Mouse (Mus musculus): ENCODE measurements around the gene Mief2. TPM values are rescaled to one million over a fixed set of nuclear protein-coding genes. Genes with fewer than 3 reads are reported as not detected.

The Mief2 gene
- polyA plus RNA-seq (2014; fragmentation: Illumina TruSeq; extraction: RNeasy Lipid Tissue Mini Kit (QIAGEN cat#74804); ENCODE audit: low read depth, low replicate concordance) = 0.49 TPM

GRCm38 (mm10) chr11:60728260-60728761, at the start of gene Mief2:
Mief2 (plus strand) TSS chr11:60728398.

GRCm38 (mm10) chr11:60699524-60700075, 28.6 kb upstream of the Mief2 start, which contains the start of gene Llgl1:
Llgl1 (plus strand) TSS chr11:60699723.

GRCm38 (mm10) chr11:60726601-60727391, 1.4 kb upstream of the Mief2 start, which contains the start of gene Flii:
Flii (minus strand) TSS chr11:60727263.

DNA sequence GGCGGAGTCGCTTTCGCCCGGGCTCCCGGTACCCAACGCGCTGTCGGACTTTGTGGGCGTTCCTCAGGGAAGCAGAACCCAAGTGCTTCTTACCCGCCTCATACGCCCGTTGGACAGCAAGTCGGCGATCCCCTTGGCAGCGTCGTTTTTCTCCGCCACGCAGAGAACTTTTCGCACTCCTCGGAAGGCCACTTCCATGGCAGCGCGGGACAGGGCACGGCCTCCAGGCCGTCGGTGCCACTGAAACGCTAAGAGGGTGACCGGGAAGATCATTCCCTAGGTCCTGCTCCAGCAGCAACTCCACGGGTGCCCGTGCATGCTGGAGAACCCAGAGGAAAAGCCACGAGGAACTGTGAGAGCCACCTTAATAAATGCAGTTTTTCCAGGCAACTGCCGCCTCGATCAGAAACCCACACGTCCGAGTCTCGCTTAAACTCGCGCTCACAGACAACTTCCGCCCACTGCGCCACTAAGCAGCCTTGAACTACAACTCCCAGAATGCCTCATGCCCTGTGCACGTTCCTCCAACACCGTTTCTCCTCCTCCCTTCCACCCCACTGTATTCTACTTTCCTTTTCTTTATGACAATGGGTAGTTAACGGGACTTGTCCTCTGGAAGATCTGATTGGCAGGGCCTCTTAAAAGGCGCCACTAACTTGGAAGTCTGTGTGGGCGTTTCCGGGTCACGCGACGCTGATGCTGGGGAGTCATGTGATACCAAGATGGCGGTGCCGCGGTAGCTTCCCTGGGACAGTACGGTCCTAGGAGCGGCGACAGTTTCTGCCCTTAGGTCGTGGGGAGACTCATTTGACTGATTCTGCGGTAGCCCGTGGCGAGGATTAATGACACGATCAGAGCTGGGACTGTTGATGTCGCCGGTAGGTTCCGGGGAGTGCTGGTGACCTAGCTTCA, 48.9 kb downstream of the Mief2 start, which contains the start of the genes Top3a and Smcr8:
Gene Top3a, minus strand, starts transcription at position 537 of the 912 bp plus-strand sequence.
Gene Smcr8, plus strand, starts transcription at position 696 of the 912 bp plus-strand sequence.

Other genes starting within 250 kb of the Mief2 start
- gene Alkbh5, start 192.0 kb upstream of the Mief2 start, polyA plus RNA-seq (2014; fragmentation: Illumina TruSeq; extraction: RNeasy Lipid Tissue Mini Kit (QIAGEN cat#74804); ENCODE audit: low read depth, low replicate concordance) = 79.5 TPM
- 0.08 TPM for gene Llgl1, start 28.7 kb upstream of the Mief2 start, polyA plus RNA-seq (2014; fragmentation: Illumina TruSeq; extraction: RNeasy Lipid Tissue Mini Kit (QIAGEN cat#74804); ENCODE audit: low read depth, low replicate concordance)
- 3.8 TPM for gene Flii, start 1.1 kb upstream of the Mief2 start, polyA plus RNA-seq (2014; fragmentation: Illumina TruSeq; extraction: RNeasy Lipid Tissue Mini Kit (QIAGEN cat#74804); ENCODE audit: low read depth, low replicate concordance)
- 2.3 TPM for gene Top3a, start 49.0 kb downstream of the Mief2 start, polyA plus RNA-seq (2014; fragmentation: Illumina TruSeq; extraction: RNeasy Lipid Tissue Mini Kit (QIAGEN cat#74804); ENCODE audit: low read depth, low replicate concordance)
- gene Smcr8, start 49.1 kb downstream of the Mief2 start, polyA plus RNA-seq (2014; fragmentation: Illumina TruSeq; extraction: RNeasy Lipid Tissue Mini Kit (QIAGEN cat#74804); ENCODE audit: low read depth, low replicate concordance) = 15.0 TPM
- gene Shmt1, start 83.3 kb downstream of the Mief2 start, polyA plus RNA-seq (2014; fragmentation: Illumina TruSeq; extraction: RNeasy Lipid Tissue Mini Kit (QIAGEN cat#74804); ENCODE audit: low read depth, low replicate concordance) = 46.4 TPM
- gene Dhrs7b, start 102.2 kb downstream of the Mief2 start, polyA plus RNA-seq (2014; fragmentation: Illumina TruSeq; extraction: RNeasy Lipid Tissue Mini Kit (QIAGEN cat#74804); ENCODE audit: low read depth, low replicate concordance) = 3.2 TPM
- gene Tmem11, start 150.9 kb downstream of the Mief2 start, polyA plus RNA-seq (2014; fragmentation: Illumina TruSeq; extraction: RNeasy Lipid Tissue Mini Kit (QIAGEN cat#74804); ENCODE audit: low read depth, low replicate concordance) = 11.4 TPM
- 2.3 TPM for gene Natd1, start 186.4 kb downstream of the Mief2 start, polyA plus RNA-seq (2014; fragmentation: Illumina TruSeq; extraction: RNeasy Lipid Tissue Mini Kit (QIAGEN cat#74804); ENCODE audit: low read depth, low replicate concordance)
- 7.4 TPM for gene Map2k3, start 203.6 kb downstream of the Mief2 start, polyA plus RNA-seq (2014; fragmentation: Illumina TruSeq; extraction: RNeasy Lipid Tissue Mini Kit (QIAGEN cat#74804); ENCODE audit: low read depth, low replicate concordance)